Mouse (Mus musculus) midbrain, embryonic 10.5 days (tissue): ENCODE data around the gene Exosc6. TPM values are rescaled to one million over a fixed set of nuclear protein-coding genes. Genes with fewer than 3 reads are reported as not detected.

Experiments
- DNase-seq: peaks from one replicate; pipeline ENCODE4 v3.0.0-alpha.2; 2017; ENCODE audit warnings: low spot score
- H3K27ac ChIP-seq: fragments of 300-500 bp; sonication (generic); replicated peaks from 2 replicates; pipeline ENCODE4 v1.5.1; 2016; ENCODE audit warnings: mild to moderate bottlenecking
- H3K27me3 ChIP-seq: fragments of 300-500 bp; sonication (generic); 2 replicates; pipeline ENCODE4 v1.6.1; 2016; ENCODE audit warnings: low read depth, mild to moderate bottlenecking; ENCODE audit not compliant: poor library complexity, severe bottlenecking
- H3K36me3 ChIP-seq: fragments of 300-500 bp; sonication (generic); 2 replicates; pipeline ENCODE4 v1.6.1; 2016; ENCODE audit warnings: mild to moderate bottlenecking, moderate library complexity
- H3K4me1 ChIP-seq: fragments of 300-500 bp; sonication (generic); 2 replicates; pipeline ENCODE4 v1.6.1; 2016
- H3K4me3 ChIP-seq: fragments of 300-500 bp; sonication (generic); 2 replicates; pipeline ENCODE4 v1.5.1; 2016; ENCODE audit warnings: mild to moderate bottlenecking, moderate library complexity
- H3K9me3 ChIP-seq: fragments of 300-500 bp; sonication (generic); replicated peaks from 2 replicates; pipeline ENCODE4 v1.6.1; 2016; ENCODE audit warnings: mild to moderate bottlenecking
- WGBS: fragments of 180-500 bp; shearing (Covaris S2); methylation state at CpG from one replicate; pipeline ENCODE4 v1.1.7; 2016; 5-methylcytosine and 5-hydroxymethylcytosine counted together
- polyA plus RNA-seq: library from polyadenylated mRNA; unstranded; fragments of >200 nt; fragmentation: Nextera tagmentation; extraction: Ambion mirVana; gene quantifications from 2 replicates; pipeline ENCODE4 v1.2.1, GENCODE M21; 2016

The Exosc6 gene
- polyA plus RNA-seq, 1 experiment from 2014 or later, result 14.4 TPM

DNA sequence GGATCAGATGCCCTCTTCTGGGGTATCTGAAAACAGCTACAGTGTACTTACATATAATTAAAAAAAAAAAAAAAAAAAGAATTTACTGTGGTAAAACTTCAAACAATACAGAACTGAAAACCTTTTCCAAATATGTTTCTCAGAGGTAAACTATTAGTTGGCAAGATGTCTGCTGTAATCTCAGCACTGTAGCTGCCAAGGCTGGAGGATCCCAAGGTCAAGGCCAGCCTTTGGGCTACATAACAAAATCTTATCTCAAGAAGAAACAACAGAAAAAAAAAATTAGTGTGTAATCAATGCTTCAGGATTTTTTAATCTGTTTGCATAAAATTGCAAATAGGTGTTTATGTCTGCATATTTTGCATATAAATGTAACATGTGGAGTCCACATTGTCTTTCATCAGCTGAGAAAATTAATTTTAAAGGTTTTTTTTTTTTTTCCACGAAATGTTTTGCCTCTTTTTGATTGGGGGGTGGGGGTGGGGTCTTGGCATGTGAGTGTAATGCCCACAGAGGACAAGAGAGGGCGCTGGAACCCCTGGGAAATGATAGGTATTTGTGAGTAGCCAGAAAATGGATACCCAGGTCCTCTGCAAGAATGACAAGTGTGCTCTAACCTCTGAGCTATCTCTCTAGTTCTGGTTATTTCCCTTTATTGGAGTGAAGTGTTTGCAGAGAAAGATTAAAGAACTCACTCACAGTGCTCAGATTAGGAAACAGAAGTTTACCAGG, 12.0 kb upstream of the Exosc6 start:
- Histone ChIP-seq H3K27ac (no peak overlapping the region), H3K4me1 (no peaks in the 10 kb centered on the region), H3K36me3 (peaks cover 100% of the 10 kb centered on the region), H3K9me3 (no peaks in the 10 kb centered on the region), H3K4me3 (no peak overlapping the region), H3K27me3 (no peaks in the 10 kb centered on the region)
- no peak for DNase-seq
- 57% methylated on average over 2 of the region's 2 CpGs for WGBS

DNA sequence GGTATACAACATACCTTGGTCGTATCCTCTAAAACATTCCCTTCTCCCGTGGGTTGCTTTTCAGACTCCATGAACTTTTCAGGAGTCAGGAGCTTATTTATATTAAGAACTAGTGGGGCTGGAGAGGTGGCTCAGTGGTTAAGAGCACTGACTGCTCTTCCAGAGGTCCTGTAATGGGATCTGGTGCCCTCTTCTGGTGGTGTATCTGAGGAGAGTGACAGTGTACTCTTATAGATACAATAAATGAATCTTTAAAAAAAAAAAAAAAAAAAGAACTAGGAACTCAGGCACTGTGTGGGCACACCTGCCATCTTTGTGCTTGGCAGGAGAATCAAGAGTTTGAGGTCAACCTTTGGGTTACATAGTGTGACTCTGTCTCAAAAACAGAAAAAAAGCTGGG, 7.4 kb upstream of the Exosc6 start:
- H3K9me3 ChIP-seq, result no peaks in the 10 kb centered on the region
- no peak for DNase-seq

DNA sequence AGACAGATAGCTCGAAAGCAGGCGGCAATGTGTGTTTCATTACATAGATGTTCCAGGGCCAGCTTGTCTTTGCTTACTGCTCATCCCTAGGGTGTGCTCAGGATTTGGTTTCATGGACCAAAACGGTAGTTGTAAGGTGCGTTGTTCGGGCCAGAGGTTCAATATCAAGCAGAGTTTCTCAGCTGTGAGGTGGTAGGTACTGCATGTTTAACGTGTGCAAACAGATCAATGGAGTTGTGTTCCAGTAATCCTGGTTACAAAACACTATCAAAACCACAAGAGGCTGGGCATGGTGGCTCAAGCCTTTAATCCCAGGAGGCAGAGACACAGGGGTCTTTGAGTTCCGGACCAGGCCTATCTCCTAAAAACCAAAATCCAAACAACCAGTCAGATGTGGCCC, 7.0 kb upstream of the Exosc6 start:
- Histone ChIP-seq H3K9me3 (no peaks in the 10 kb centered on the region), H3K27me3 (no peaks in the 10 kb centered on the region), H3K4me1 (no peaks in the 10 kb centered on the region), H3K36me3 (peaks cover 100% of the 10 kb centered on the region), H3K27ac (no peak overlapping the region), H3K4me3 (no peak overlapping the region)
- WGBS, result 95% methylated on average over 7 of the region's 7 CpGs
- no peak for DNase-seq

More for the DNA sequence above, 7.4 kb upstream of the Exosc6 start:
- Histone ChIP-seq H3K4me1 (no peaks in the 10 kb centered on the region), H3K27ac (no peak overlapping the region), H3K36me3 (peaks cover 100% of the 10 kb centered on the region), H3K27me3 (no peaks in the 10 kb centered on the region), H3K4me3 (no peak overlapping the region)
- WGBS, result 93% methylated on average over 2 of the region's 2 CpGs

DNA sequence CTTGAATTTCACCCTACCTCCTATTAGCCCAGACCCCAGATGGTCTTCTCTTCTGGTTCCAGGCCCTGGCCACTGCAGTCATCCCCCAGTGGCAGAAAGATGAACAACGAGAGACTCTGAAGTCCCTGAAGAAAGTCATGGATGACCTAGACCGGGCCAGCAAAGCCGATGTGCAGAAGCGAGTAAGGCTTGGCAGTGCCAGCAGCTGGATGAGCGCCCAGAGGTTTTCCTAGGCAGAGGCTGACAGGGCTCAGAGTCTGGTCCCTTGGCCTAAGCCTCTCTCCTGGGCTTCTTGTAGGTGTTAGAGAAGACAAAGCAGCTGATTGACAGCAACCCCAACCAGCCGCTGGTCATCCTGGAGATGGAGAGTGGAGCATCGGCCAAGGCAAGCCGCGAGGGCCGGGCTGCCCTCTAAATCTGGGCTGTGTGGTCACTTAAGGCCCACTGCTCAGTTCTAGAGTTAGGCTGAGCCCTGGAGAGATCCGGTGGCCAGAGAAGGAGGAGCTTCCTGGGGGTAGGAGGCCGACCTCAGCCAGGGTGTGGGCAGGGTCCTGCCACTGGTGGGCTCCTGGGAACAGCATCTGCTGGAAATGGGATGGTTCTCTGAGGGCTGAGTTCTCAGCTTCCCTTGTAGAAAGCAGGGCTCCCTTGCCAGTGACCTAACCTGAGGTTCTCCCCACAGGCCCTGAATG, 2.2 kb upstream of the Exosc6 start:
- Histone ChIP-seq H3K9me3 (0 out of 2 replicates have a peak, but pooled peaks cover 2% of the 10 kb centered on the region), H3K27me3 (no peaks in the 10 kb centered on the region), H3K4me1 (peaks cover 15% of the 10 kb centered on the region), H3K27ac (no peak overlapping the region), H3K4me3 (no peak overlapping the region), H3K36me3 (peaks cover 88% of the 10 kb centered on the region)
- DNase-seq, result no peak
- WGBS, result 94% methylated on average over 12 of the region's 12 CpGs

DNA sequence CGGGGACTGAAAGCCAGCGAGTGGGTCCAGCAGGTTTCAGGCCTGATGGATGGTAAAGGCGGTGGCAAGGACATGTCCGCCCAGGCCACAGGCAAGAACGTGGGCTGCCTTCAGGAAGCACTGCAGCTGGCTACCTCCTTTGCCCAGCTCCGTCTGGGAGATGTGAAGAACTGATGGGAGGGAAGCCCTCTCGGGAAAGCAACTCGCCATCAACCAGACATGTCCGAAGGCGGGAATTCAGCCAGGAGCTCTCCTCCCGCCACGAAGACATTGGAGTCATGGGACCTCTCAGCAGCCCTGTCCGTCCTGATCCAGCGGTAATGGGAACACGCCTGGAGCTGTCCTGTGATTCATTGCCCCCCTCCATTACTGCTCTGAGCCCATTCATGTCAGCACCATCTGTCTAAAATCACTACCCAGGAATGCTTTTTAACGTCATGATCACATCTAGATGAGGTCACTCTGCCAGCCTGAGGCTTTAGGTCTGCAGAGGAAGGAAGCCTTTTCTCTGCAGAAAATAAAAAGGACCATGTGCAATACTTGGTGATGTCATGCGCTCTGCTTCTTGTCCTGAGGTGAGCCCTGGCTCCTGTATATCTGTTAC, 1.0 kb upstream of the Exosc6 start:
- WGBS, result 95% methylated on average over 17 of the region's 17 CpGs
- Histone ChIP-seq H3K9me3 (0 out of 2 replicates have a peak, but pooled peaks cover 2% of the 10 kb centered on the region), H3K36me3 (peaks cover 79% of the 10 kb centered on the region), H3K4me1 (peaks cover 15% of the 10 kb centered on the region), H3K4me3 (no peak overlapping the region), H3K27me3 (no peaks in the 10 kb centered on the region), H3K27ac (no peak overlapping the region)
- no peak for DNase-seq

DNA sequence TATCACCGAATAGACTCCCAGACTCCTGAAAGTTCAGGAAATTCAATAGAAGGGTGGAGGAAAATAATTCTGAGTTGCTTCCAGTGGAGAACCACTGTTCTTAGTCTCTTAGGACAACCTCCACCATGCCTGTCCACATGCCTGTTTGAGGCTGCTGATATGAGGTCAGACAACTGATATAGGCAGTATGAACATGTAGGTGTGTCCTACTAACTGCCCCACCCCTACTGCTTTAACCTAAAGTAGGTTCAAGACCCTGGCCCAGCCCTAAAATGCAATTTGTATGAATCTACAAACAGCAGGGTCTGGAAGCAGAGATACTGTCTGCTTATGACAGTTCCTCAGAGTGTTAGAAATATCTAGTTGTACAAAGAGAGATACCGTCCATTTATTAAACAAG, 478 bp upstream of the Exosc6 start:
- Histone ChIP-seq H3K27me3 (no peaks in the 10 kb centered on the region), H3K36me3 (peaks cover 74% of the 10 kb centered on the region), H3K4me3 (peak overlapping the region; percentile 99), H3K9me3 (0 out of 2 replicates have a peak, but pooled peaks cover 2% of the 10 kb centered on the region), H3K27ac (no peak overlapping the region), H3K4me1 (peaks cover 19% of the 10 kb centered on the region)
- DNase-seq, result no peak
- WGBS, result 67% methylated on average over 2 of the region's 2 CpGs

DNA sequence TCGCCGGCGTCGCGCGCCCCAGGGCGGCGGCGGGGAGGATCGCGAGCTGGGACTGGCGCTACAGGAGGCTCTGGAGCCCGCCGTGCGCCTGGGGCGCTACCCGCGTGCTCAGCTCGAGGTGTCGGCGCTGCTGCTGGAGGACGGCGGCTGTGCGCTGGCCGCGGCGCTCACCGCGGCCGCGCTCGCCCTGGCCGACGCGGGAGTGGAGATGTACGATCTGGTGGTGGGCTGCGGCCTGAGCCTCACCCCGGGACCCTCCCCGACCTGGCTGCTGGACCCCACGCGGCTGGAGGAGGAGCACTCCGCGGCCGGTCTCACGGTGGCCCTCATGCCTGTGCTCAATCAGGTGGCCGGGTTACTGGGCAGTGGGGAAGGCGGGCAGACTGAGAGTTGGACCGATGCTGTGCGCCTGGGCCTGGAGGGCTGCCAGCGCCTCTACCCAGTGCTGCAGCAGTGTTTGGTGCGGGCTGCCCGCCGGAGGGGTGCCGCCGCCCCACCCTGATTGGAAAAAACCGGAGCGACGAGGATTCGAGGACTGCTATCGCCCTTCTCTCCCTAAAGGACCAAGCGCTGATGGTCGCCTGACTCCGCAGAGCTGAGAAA, 653 bp downstream of the Exosc6 start:
- Histone ChIP-seq H3K27me3 (no peaks in the 10 kb centered on the region), H3K4me3 (peak overlapping the region; percentile 99), H3K36me3 (peaks cover 62% of the 10 kb centered on the region), H3K4me1 (peaks cover 30% of the 10 kb centered on the region), H3K27ac (peak overlapping the region; percentile 94), H3K9me3 (0 out of 2 replicates have a peak, but pooled peaks cover 2% of the 10 kb centered on the region)
- DNase-seq, result peak; percentile 42
- WGBS, result under 1% methylated on average over 63 of the region's 63 CpGs

DNA sequence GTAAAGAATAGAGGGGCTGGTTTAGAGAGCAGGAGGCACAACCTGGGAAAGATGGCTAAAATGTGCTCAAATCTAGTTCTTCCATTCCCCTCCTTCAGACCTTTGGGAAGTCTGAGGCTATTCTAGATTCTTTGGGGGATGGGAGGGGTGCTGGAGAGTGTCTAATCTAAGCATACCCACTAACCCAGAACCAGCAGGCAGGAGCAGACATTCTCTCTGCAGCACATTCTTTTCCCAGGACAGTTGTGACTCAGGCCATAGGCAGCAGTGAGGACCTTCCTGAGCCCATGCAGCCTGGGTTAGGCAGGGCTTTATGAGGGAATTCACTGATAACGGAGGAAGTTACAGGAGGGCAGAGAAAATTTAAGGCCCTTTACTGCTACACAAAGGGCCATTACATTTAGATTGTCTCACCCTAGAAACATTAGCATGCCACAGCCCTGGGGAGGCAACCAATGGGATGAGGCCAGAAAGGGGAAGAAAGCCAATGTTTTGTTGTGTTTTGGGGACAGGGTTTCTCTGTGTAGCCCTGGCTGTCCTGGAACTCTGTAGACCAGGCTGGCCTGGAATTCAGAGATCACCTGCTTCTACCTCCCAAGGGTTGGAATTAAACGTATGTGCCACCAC, 2.9 kb downstream of the Exosc6 start:
- H3K4me1 ChIP-seq, result peaks cover 38% of the 10 kb centered on the region
- H3K27ac ChIP-seq, result no peak overlapping the region
- peaks cover 40% of the 10 kb centered on the region for H3K36me3 ChIP-seq
- WGBS, result 77% methylated on average over 2 of the region's 2 CpGs
- H3K9me3 ChIP-seq, result 0 out of 2 replicates have a peak, but pooled peaks cover 2% of the 10 kb centered on the region
- H3K27me3 ChIP-seq, result no peaks in the 10 kb centered on the region
- no peak for DNase-seq
- no peak overlapping the region for H3K4me3 ChIP-seq

DNA sequence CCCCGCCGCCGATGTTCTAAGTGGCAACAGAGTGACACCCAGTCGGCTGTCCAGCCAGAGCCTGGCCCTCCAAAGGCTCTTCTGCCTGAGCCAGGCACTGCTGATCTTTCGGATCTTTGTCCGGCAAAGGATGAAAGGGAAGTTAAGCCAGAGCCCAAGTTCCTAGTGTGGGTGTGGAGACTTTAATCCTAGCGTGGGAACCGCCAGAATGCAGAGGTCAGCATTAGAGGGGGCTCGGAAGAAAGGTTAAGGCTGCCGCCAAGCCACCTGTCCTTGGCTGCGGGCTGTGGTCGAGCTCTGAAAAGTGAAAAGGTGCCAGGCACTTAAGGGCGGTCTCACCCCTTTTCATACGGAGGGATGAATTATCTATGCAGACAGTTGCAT, 5.5 kb downstream of the Exosc6 start:
- peak overlapping the region; percentile 68 for H3K4me3 ChIP-seq
- peak; percentile 66 for DNase-seq
- no peaks in the 10 kb centered on the region for H3K9me3 ChIP-seq
- WGBS, result 1% methylated on average over 14 of the region's 14 CpGs
- H3K27me3 ChIP-seq, result no peaks in the 10 kb centered on the region
- peaks cover 36% of the 10 kb centered on the region for H3K4me1 ChIP-seq
- peaks cover 21% of the 10 kb centered on the region for H3K36me3 ChIP-seq
- peak overlapping the region; percentile 84 for H3K27ac ChIP-seq

DNA sequence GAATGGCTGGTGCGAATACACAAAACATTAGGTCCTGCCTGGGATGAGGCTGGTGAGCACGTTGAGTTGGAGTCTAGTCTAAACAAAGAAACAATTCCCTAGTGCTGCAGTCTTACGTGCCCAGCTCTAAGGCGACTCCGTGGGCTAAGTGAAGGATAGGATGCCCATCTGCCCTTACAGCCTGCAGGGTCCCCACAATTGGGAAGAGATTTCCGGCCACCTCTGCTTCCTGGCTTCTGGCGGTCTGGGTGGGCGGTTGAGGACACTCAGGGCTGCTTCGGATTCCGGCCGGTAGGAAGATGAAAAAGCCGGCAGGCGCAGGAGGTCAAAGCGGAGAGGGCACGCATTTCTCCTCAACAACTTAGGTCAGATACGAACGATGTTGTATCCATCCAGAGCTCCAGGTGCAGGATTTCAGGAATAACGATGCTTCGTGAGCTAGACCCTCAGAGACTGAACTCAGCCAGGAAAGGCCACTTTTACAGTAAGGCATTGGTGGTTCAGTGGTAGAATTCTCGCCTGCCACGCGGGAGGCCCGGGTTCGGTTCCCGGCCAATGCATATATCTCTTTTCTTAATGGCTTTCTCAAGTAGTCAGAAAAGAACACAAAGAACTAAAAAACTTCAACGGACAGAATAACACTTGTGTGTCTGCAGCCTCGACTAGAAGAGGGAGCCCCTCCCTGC, 6.1 kb downstream of the Exosc6 start:
- Histone ChIP-seq H3K4me1 (peaks cover 31% of the 10 kb centered on the region), H3K4me3 (peak overlapping the region; percentile 68), H3K36me3 (peaks cover 20% of the 10 kb centered on the region), H3K9me3 (no peaks in the 10 kb centered on the region), H3K27ac (peak overlapping the region; percentile 84), H3K27me3 (no peaks in the 10 kb centered on the region)
- DNase-seq, result peak; percentile 89
- under 1% methylated on average over 27 of the region's 27 CpGs for whole genome bisulfite sequencing

DNA sequence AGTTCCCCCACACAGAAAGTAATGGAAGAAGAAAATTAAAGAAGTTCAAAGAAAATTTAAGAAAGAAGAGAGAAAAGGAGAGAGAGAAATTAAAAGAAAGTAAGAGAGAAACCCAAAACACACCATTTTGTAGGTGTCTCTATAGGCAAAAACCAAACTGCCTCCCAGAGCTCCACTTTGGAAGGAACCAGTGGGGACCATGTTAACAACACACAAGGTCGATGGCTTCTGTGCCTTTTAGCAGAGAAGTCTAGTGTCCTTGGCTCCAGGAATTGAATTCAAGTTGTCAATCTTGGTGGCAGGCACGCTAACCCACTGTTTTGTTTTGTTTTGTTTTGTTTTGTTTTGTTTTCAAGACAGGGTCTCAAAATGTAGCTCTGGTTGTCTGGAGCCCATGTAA, 6.8 kb downstream of the Exosc6 start:
- Histone ChIP-seq H3K9me3 (no peaks in the 10 kb centered on the region), H3K27ac (peak overlapping the region; percentile 84), H3K36me3 (peaks cover 13% of the 10 kb centered on the region), H3K27me3 (no peaks in the 10 kb centered on the region), H3K4me1 (peaks cover 24% of the 10 kb centered on the region), H3K4me3 (peak overlapping the region; percentile 68)
- WGBS, result 61% methylated on average over 2 of the region's 2 CpGs
- no peak for DNase-seq

DNA sequence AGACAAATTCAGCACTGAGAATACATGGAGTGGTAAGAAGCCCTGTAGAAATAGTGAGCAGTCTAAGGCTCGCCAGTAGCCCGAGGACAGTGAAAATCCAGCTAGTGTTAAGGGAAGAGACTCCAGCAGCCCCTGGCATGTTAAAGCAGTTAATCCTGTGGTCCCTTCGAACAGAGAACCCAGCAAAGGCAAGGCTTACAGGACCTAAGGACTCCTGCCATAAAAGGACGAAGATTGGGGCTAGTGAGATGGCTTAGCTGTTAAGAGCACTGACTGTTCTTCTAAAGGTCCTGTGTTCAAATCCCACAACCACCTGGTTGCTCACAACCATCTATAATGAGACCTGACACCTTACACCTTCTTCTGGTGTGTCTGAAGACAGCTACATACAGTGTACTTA, 10.2 kb downstream of the Exosc6 start:
- 68% methylated on average over 4 of the region's 4 CpGs for WGBS

More for the DNA sequence above, 10.2 kb downstream of the Exosc6 start:
- Histone ChIP-seq H3K36me3 (no peaks in the 10 kb centered on the region), H3K4me1 (peaks cover 13% of the 10 kb centered on the region), H3K4me3 (no peak overlapping the region), H3K9me3 (no peaks in the 10 kb centered on the region), H3K27ac (no peak overlapping the region), H3K27me3 (no peaks in the 10 kb centered on the region)
- DNase-seq, result no peak
